Mouse (Mus musculus) activated CD4-positive, CD25-positive, alpha-beta regulatory T cell, adult 4 months (primary cell): ENCODE measurements around the gene Cdnf. TPM values are rescaled to one million over a fixed set of nuclear protein-coding genes. Genes with fewer than 3 reads are reported as not detected.

Source experiments
- ATAC-seq: one replicate; pipeline ENCODE4 v1.8.0; 2017
- polyA plus RNA-seq, 2 experiments: library from polyadenylated mRNA; unstranded; fragments of 100-300 nt; shearing (Covaris generic); gene quantifications; one replicate each; pipeline ENCODE4 v1.2.1; 2017

Gene Cdnf
- under 1 TPM; 0.25 to 0.44 TPM for polyA plus RNA-seq

DNA sequence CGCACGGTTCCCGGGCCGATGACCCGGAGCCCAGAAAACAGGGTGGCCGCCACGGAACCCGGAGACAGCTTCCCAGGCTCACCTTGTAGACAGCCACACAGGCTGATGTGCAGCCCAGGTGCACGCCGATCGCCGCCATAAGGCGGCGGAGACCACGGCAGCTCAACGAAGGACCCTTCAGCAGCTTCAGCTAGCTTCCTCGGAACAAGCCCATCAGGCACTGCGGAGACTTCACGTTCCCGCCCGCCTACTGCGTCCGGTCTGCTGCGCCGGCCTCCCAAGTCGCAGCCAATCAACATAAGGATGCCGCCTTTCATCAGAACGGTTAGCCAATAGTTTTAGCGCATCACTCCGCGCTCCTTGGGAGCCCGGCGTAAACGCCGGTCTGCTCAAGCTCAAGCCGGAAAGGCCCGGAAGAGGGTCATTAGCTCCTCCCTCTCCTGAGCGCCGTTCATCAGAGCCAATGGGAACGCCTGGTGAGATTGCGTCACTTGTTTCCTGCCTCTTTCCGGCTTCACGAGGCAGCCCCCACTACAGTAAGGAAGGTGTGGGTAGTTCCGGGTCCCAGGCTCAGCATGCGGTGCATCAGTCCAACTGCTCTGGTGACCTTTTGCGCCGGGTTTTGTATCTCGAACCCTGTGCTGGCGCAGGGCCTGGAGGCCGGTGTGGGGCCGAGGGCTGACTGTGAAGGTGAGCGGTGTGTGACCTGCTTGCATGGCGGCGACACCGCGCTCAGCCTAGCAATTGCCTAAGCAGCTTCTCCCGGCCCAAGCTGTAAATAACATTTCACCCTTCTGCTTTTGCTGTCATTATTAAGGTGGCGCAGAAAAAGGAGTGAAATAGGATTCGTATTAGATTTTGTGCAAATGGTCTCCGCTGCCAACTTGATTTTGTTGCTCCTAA is at the start of gene Cdnf, which contains the start of the genes Gm45902 and Hspa14:
Cdnf (plus strand) TSS at position 479 of the 903 bp plus-strand sequence.
Gm45902 (minus strand) TSS at position 239 of the 903 bp plus-strand sequence.
Hspa14 (minus strand) TSS at position 263 of the 903 bp plus-strand sequence.
- peak; percentile 95 for ATAC-seq

DNA sequence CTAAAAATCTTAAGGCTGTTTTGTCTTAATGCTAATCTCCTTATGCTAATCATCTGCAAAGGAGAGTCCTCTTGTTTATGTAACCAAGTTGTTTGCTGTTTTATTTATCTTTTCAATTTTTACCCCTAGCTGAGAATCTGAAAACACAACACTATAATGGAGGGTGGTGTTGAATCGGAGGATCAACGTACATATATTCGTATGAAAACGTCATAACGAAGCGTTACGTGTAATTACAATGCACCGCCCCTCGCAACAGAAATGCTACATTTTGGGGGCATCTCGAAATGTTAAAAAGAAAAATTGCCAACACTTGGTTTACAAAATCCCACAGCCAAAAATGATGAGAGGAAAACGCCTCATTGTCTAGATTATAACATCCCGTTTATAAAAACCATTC is 38.9 kb upstream of the Cdnf start:
- ATAC-seq: no peak

DNA sequence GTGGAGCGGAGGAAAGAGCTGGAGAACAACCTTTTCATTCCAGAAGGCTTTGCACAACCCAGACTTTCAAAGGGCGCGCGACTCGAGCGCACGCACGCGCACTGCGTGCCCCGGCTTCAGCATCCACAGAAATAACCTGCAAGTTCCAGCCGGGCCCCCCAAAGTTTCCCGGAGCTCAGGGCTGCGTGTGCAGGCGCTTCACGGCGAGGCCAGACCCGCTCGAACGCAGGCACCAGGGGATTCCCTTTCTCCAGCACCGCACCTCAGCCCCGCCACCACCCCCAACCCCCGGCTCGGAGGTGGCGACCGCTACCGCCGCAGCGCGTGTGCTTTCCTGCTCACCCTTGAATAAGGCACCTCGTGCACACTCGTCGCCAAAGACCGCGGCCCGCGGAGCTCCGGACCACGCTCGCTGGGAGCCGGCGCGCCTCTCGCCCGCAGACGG is 38.4 kb upstream of the Cdnf start:
- ATAC-seq: peak; percentile 44

DNA sequence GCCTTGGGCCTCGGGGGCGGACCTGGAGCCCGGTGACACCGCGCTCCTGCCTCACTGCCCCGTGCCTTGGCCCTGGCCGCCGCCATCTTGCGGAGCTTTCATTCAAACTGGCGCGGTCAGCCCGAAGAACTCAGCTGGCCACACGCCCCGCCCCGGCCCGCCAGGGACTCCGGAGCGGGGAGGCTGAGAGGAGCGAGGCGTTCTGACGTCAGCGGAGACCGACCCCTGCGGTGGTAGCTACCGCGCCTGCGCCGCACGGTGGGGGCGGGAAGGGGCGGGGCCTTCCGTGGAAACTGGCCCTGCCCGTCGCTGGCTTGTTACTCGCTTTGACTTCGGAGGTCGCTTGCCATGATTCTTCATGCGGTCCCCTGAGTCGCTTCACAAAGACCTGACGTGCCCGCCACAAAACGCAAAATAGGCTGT is 38.0 kb upstream of the Cdnf start, which contains the start of gene Suv39h2:
Suv39h2 (minus strand) TSS at position 171 of the 423 bp plus-strand sequence.
- ATAC-seq: peak; percentile 88

DNA sequence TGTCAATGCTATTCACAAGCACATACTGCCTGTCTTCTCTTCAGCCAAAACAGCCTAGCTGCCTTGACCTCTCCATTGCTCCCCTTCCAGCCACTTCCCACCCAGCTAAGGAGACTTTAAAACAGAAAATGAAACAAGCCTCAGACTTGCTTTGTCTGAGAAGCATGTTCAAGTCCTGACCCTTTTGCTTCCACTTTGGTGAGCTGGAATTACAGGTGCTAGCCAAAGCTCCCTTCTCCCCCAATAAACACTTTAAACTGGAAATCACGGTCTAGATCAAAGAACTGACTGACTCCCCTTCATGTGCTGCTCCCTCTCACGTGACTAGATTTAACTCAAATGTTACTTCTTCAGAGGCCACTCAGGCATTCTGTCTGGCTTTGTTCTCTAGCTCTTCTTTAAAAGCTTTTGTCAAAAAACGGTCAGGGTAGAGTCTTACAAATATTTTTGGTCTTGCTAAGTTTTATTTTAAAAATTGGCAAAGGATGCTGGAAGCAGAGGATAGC is 37.0 kb upstream of the Cdnf start:
- ATAC-seq: no peak

DNA sequence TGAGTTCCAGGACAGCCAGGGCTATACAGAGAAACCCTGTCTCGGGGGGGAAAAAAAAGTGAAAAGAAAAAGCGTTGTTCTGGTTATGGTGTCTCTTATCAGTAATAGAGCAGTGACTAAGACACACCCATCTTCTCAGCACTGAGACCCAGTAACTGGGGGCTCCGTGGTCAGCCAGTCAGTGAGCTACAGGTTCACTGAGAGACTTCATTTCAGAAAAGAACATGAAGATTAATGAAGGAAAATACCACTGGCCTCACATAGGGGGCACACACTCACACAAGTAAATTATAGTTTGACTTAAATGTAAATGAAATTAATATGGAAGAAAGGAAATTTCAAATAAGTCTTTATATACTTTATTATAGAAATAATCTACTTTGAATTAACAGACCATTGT is 32.6 kb upstream of the Cdnf start:
- ATAC-seq: no peak

DNA sequence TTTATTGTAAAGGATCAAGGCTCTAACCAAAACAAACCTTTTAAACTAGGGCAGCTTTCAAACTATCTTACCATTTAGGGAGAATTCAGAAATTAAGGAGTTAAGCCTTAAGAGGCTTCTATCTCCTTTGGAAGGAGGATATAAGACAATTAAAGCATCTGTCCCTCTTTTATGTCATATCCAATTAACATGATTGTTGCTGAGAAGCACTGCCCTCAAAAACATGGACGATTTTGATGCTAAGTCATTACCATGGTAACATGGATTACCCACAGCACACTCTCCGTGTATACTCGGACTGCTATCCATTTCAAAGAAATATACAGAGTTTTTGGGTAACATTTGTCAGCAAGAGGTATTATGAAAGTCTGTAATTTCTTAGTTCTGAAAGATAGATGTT is 23.0 kb upstream of the Cdnf start:
- no peak for ATAC-seq

DNA sequence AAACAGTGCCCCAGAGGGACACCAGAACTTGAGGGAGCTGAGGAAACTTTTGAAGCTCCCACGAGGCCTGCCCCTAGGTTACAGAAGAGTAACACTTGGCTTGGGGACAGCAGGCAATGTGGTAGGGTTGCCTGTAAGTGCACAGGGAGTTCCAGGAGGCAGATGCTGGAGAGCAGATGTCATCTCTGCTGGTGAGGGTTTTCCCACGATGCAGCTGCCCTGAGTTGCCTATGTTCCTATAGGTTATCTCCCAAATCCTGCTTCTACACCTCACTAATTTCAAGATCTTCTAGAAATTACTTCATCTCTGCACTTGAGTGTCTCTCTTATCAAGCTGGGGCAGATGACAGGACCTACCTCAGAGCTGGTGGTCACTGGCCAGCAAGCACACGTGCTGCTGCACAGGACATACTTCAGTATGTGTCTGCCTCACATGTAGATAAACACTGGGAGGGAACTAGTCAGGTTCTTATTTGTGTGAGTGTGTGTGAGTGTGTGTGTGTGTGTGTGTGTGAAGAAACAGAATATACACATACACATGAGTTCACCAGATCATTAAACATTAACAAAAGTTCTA is 18.9 kb upstream of the Cdnf start:
- ATAC-seq: no peak

DNA sequence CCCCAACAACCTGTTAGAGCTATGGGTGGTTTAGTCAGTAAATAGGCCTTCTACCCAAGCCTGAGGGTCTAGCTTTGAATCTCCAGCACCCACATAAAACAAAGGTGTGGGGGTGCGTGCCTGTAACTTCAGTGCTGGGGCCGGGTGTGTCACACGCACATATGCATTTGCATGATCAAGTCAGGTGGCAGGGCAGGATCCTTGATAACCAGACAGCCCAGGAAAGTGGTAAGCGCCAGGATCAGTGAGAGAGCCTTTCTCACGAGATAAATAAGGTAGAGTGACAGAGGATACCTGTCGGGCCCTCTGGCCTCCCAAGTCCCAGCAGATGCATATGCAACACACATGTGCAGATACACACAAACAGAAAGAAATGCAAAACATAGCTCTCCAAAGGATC is 13.3 kb upstream of the Cdnf start:
- no peak for ATAC-seq

DNA sequence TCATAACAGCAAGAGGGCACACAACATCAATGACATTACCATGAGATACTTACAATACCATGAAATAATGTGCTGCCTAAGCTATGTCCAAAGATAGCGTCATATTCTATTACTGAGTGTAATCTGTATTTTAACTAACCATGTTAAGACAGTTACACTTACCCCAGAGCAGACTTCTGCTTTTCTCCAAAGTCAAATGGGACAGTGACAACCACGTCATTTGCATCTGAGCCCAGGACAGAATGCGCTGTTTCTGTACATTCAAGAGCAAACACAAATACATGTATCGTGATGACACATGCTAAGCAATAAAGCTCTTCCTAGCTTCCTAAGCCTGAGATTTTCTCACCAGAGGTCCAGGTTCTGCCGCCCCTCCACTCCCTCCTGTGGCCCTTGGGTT is 11.9 kb upstream of the Cdnf start:
- ATAC-seq: no peak

DNA sequence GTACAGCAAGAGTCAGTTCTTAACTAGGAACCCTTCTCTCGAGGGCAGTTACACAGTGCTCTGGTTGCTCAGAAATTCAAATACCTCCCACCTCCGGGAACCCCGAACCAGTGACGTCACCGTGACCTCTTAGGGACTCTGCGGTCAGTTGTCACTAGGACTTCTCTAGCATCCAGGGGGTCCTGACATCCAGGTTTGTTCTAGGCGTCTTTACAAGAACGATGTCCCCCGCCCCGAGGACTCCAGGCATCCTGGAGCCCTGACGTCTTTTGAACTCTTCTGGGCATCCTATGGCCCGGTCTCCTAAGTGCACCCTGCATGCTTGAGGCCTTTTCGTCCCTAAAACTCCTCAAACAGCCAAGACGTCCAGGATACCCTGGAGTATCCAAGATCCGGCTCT is 754 bp upstream of the Cdnf start:
- ATAC-seq: peak; percentile 0

DNA sequence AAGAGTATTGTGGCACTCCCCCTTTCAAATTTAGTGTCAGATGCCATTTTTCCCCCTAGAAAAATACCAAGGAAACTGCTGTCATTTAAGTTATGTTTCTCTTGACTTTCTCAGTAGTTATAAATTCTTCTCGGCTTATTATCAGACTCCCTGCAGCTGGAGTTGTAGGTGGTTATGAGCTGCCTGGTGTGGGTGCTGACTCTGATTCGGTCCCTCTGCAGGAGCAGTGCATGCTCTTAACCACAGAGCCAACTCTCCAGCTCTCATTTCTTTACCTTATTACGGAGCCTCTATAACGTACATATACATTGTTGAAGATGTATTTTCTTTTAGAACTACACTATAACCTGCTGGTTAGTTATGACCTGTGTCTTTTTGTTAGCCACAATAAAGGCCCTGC is 9.7 kb downstream of the Cdnf start:
- ATAC-seq: no peak

DNA sequence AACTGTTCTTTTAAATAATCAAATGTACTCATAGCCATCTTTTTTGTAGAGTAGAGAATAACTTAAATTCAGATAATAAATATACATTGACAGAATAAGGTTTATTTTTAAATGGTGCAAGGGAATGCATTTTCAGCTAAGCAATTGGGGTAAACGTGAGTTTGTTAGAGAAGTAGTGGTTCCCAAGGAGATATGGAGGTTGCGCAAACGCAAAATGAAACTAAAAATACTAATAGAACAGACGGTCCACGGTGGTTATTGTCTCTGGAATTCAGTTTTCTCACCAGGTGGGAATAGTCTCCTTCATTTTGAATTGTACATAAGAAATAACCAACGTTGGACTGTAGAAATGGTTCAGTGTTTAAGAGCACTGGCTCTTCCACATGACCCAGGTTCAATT is 13.5 kb downstream of the Cdnf start:
- no peak for ATAC-seq

DNA sequence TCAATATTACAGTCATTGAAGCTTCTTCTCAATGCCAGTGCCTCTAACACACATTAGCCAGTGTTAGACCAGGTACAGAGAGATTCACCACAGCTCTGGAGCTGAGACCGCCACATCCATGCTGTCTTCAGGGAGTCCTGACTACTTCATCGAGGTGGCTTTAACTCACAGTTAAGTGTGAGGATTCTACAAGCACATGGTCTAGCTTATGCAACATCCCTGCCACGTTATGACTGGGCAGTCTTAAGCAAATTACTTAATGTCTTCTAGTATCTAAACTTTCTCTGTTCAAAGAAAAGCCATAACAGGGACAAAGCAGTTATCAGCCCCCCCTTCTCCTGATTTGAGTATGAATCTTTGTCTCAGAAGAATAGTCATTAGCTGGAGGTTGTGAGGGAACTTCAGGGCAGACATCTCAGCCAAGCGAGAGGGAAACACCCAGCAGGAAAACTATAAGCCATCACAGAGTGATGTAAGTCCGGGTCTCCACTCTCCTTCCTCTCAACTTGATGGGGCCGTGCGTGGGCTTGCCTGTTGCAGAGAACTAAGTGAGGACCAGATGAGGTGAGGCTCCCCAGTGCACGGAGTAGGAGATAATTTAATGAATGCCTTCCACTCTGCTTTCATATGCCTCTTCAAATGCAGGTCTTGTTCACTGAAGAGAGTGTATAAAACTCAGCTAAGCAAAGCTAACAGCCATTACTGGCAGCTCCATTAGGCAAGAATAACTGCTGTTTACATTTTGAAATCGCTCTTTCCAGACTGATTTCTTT is 28.7 kb downstream of the Cdnf start:
- no peak for ATAC-seq

DNA sequence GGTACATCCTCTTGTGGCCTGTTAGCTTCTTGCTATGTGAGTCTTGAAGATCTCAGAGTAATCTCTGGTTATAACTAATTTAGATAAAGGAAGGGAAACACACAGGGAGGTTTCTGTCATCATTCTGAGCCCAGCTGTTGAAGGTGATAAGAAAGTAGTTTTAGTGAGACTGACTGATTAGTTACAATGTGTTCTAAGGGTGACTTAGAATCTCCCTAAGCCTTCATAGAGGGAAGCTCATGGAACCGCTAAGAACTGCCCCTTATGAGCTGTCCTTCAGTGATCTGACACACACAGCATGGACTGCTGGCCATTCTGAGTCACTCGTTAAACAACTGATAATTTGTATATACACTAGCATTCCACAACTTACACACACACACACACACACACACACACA is 33.2 kb downstream of the Cdnf start:
- ATAC-seq: no peak

DNA sequence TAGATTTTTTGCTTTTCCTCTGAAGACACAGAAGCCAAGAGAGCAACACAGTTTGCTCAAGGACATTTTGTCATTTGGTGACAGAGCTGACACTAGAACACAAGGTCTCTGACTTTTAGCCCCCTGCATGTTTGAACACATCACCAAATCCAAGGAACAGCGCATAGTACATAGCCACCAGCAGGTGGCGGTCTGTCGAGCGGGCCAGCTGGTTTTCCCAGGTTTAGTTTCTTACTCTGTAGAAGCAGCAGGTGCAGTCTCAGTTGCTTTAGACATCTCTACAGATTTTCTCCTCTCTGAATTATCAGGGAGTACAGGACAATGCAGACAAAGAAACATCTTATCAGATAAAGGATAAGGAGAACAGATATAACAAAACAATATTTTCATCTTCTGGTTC is 33.8 kb downstream of the Cdnf start:
- peak; percentile 85 for ATAC-seq

DNA sequence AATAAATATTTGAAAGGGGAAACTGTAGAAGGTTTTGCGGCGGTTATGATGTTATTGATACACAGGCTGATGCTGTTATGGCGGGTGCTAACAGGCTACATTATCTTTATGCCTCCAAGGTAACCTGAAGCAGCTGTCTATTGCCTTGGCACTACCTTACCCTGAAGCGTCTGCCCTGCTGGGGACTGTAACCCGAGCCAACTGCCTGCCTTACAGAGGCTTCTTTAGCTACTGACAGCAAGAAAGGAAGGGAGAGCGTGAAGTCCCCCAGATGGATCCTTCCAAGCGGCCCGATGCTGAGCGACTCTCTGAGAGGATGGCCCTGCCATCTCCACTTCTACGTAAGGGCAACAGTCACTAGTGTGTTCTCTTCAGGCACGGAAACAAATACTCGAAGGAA is 57.4 kb downstream of the Cdnf start, which contains the start of gene Fam107b:
Fam107b (plus strand) TSS at position 303 of the 400 bp plus-strand sequence.
- no peak for ATAC-seq

DNA sequence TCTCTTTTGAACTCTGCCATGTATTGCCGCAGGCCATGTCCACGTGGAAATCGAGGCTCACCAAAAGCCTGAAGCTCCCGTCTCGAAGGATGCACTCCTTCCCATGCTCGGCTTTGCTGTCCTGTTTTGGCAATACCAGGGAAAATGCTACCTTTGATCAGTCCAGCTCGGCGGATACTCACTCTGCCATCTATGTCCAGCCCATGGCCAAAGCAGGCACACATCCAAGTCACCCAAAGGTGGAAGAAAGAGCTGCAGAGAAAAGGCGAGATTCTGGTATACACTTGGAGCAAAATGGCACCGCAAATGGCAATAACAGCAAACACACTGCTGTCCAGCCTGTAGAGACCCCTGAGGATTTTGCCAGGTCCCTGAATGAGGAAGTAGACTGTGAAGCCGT is 57.8 kb downstream of the Cdnf start:
- ATAC-seq: no peak

DNA sequence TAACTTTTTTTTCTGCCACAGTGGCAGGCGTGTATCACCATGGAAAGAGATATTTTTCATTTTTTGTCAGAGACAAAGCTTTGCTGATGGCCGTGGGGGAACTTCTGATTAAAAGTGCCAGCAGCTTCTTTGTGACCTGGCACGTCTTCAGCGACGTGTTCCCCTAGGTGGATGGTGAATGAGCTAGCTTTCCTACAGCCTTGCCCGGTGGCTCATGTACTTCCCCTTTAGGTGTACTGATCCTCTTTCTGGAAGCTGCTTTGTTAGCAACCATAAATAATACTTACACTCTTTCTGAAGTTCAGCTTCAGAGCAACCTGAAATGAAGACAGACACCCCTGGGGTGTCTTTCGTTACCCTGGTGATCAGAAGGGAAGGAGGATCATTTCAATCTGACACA is 61.1 kb downstream of the Cdnf start:
- ATAC-seq: no peak

DNA sequence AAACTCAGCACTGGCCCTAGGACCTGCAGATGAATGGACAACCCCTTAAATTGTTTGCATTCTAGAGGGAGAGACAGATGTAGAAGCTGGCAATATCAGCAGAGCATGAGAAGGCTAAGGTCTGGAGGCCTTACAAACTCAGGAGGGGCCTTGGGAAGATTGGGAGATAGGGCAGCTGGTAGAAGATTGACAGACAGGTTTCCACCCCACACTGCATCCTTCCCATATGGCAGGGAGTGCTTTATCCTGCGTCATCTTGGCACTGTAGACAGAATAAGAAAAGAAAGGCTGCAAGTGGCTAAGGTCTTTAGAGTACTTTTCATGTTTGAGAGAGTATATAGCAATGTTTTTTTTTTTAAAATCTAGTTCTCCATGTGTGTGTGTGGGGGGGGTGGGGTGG is 62.3 kb downstream of the Cdnf start:
- ATAC-seq: no peak
